Mouse (Mus musculus) fat pad, adult 2 months (tissue): Measurements from ENCODE around the gene Lasp1.

ENCODE experiments used
- DNase-seq: peaks from one replicate; pipeline ENCODE4 v3.0.0-alpha.2; 2011; ENCODE audit warnings: low read depth, low spot score; ENCODE audit errors: extremely low read depth

Lasp1 gene

DNA sequence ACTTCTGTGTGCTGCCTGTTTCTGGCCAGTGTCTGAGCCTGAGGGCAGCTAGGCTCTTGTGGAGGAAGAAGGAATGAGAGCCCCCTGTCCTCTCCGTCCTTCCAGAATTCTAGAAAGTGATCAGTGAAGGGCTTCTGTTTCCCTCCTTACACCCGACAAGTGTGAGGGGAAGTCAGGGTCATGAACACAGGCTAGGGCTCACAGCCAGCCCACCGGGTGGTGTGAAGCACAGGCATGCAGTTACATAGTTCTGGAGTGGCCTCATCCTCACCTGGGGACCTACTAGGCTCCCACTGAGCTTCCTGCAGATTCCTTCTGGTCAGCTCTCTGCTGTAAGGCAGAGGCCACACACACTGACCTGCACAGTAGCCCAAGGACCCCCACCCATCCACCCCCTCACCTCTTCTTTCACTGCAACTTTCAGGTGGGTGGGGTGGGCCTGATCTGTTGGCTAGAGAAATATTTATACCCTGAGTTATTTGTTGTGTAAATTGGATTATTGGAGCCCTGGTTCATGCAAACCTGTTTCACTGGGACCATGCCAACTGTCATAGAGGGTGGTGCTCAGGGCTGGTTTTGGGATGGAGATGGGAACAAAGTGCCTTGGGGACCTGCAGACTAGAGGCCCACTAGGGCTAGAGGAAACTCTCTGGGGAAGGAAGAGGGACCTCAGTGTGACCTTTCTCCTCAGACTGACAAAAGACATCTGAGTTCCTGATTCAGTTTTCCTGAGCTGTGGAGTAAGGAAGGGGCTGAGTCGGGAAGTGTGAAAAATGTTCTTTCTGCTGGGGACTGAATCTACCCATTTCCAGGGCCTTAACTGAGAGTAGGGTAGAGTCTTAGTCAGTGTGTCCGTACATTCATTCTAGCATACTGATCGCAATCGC, 10.7 kb downstream of the Lasp1 start:
- DNase-seq: no peak

DNA sequence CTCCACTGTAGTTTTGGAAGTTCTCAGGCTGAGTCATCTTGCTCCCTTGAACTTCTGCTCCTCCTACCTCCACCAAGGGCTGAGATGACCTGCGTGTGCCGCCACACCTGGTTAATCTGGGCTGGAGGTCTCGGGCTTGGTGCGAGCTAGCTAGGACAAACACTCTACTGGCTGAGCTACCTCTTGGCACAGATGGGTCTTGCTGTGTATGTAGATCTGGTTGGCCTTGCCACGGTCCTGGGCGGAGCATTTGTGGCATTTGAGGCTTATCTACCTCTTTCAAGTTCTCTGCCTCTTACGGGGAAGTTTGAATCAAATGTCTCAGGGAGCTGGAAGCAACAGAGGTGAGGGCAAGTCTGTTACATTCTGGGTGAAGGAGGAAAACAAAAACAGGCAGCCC, 11.6 kb downstream of the Lasp1 start:
- peak; percentile 81 for DNase-seq

DNA sequence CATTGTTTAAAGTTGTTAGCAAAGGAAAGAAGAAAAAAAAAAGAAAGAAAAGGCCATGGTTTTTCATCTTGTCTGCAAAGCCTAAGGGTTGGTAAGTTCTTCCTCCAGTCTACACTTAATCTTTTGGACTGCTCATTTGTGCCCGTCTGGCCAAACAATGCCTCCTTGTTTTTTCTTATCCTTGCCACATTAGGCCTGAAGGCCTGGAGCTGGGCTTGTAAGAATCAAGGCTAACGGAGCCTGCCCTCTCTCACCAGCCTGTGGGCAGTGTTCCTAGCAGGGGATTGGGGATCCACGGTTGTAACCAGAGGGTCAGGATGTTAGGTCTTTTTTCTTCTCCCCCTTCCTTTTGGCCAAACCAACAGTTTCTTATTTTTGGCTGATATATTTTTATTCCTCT, 12.2 kb downstream of the Lasp1 start:
- DNase-seq: peak; percentile 80

DNA sequence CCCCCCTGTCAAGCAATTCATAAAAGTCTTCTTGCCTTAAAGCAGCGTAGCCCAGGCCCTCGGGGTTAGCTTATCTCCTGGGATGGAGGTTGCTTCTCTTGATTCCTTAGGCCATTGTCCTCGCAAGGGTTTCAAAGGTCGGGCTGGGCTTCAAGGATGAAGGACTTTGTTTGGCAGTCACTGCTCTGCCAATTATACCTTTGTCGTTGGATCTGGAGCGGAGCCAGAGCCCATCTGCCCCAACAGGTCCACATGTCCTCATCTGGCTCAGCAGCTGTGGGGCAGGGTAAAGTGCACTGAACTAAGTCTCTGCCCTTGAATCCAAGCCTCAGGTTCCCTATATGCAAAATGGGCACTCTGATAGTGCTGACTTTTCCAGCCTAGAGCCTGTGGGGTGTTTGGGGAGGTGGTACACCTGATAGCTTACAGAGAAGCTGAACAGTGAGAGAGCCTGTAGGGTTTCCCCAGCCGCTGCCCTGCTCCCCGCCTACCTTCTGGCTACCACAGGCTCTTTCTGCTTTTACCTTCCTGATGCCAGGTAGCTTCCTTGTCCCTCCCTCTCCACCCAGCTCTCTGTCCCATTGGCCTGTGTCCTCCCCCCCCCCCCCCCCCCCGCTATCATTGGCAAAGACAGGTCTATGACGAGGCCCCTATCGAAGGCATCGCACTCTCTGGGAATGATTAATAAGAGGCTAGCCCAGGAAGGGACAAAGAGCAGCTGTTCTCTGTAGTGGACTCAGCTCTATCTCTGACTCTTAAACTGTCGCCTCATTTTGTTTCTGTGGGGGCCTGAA, 13.0 kb downstream of the Lasp1 start:
- no peak for DNase-seq

DNA sequence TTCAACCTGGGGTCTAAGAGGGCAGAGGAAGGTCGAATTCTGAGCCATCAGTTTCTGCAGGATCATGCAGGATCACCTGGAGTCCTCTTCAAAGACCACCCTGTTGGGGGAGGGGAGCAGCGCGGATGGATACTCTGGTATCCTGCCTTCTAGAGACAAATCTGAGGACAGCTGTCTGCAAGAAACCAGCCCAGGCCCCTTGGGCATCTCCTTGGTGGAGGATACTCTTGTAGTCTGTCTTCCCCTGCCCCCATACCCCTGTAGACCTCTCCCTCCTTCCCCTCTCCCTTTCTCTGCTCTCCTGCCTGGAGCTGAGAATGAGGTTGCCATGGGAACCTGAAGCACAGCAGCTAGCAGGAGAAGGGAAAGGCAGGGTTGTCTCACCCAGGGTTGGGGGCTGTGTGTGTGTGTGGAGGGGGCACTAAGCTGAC, 13.7 kb downstream of the Lasp1 start:
- no peak for DNase-seq

DNA sequence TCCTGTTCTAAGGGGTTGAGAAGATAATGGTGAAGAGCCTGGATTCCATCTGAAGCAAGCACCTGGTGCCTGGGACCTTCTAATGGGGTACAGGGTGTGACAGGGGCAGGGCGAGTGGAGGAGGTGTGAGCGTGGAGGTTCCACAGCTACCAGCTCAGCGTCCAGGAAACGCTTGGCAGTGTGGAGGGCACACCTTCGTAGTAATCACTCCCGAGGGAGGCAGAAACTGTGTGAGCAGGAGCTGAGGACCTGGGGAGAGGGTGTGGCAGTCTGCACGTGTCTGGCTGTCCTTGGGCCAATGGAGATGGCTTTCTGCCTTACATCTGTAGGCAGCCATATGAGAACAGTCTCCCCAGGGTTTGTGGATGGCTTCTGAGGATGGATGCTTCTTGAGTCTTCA, 14.3 kb downstream of the Lasp1 start:
- DNase-seq: no peak

DNA sequence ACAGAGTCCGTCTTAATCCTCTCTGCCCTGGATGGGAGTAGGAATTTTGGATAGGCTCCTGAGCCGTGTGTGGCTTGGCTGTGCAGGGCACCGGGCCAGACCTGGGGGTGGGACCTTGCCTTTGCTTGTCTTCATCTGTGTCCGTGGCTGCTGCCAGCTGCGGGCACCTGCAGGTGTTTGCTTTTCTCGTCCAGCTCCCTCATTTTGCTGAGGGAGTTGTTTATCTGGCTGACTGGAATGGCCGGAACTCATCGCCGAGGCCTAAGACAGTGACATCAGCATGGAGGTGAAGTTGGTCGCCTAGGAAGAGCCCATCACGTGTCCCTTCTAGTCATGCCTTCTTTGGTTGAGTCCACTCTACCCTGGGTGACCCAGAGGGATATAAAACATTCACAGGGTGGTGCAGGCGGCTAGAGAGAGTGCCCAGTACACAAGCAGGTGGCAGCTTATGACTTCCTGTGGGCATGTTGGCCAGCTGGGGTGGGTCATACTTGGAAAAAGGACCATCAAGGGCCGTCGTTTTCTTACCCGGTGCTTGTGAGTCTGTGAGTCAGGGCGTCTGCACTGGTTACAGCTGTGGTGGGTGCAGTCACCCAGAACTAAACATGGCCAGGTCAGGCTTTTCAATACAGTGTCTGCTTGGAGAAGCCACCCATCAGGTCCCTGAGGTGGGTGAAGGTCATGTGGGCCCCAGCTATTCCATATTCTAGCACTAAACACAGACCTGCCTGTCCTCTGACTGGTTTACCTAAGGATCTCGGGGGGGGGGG, 15.1 kb downstream of the Lasp1 start:
- peak; percentile 75 for DNase-seq

DNA sequence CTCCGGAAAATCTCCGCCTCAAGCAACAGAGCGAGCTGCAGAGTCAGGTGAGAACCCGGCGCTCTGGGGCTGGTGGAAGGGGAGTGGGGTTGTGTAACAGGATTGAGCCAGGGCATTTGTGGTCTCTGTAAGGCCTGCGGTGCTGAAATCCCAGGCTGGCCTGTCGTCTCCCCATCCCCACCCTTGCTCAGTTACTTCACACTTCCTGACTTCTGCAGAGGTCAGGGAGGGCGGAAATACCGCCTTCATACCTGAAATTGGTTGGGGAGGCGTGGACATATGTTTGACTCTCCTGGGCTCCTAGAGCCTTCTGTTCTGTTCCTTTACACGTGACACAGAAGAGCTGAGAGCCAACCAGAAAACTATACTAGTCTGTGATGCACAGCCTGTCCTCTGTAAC, 16.9 kb downstream of the Lasp1 start:
- no peak for DNase-seq

DNA sequence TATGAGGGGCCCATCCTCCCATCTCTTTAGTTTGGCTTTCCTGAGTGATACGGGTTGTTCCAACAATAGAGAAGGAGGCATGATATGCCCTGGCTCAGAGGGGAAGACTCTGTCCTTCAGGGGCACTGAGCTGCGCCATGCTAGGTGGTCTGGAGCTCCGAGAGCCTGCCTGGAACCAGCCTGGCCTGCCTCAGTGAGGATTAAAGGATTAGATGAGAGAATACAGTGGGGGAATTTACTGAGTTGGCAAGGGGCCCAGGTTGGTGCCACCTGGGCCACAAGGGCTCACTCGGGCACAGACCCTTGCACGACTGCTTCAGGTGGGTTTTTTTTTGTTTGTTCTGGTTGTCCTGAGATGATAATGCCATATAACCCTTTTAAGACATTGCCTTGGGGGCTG, 17.4 kb downstream of the Lasp1 start:
- DNase-seq: no peak

DNA sequence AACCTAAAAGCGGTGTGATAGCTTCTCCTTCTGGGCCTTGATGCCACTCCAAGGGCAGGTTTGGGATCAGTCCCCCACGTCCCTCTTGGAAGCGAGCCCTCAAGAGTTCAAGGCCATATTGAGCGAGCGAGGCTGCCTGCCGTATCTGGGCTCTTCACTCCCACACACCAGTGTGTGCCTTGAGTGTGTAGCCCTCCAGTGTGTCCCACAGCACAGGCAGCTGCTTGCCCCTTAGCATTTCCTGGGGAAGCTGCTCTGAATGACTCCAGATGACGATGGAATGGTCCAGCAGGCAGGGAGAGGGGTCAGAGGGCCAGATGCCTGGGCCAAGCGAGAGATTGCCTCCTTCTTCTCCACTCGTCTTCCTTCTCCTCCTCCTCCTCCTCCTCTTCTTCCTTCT, 18.1 kb downstream of the Lasp1 start:
- DNase-seq: no peak

DNA sequence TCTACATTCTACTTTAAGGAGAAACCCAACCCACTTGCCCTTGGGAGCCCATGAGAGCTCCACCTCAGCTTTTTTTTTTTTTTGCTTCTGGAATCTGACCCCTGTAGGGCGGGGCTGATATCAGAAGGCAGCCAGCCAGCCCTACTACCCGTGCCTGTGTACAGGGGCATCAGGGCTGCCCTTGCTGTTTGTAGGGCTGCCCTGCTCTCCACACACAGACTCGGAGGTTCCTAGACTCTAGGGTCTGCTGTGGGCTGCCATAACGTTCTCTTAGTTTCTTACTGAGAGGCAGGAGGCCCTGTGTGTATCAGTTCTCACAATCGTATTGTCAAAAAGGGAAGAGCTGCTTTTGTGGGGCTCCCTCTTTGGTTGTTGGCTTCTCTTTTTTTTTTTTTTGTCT, 18.6 kb downstream of the Lasp1 start:
- DNase-seq: no peak

DNA sequence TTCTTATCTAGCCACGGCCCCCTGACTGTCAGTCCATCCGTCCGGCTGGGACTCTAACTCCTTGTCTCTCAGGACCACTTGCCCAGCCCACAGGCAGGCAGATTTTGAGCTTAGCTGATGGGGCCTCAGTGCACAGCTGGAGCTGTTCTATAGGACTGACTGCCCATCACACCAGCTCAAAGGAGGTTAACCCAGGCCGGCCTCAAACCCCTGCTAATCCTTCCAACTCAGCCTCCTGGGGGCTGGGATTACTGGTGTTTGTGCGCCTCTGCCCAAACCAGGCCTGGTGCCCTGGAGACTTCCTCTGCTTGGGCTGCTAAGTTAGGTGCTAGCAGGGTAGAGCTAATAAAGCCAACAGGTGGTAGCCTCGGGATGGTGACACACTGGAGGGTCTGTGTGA, 19.2 kb downstream of the Lasp1 start:
- no peak for DNase-seq

DNA sequence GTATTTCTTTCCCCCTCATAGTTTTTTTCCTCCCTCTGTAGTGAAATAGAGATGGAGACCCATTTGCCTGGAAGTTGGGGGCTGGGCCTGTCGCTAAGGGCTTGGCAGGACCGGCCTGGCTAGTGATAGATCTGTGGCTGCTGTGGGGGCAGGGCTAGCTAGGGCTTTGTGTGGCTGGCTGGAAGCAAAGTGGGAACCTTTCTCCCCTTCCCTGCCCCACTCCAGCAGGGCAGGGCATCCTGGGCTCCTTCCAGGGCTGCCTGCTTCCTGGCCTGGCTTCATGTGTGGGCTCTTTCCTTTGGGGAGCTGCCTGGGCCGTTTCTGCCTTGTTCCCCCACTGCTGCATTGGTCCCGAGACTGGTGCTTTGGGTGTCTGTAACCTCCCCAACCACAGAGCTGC, 19.8 kb downstream of the Lasp1 start:
- DNase-seq: no peak

DNA sequence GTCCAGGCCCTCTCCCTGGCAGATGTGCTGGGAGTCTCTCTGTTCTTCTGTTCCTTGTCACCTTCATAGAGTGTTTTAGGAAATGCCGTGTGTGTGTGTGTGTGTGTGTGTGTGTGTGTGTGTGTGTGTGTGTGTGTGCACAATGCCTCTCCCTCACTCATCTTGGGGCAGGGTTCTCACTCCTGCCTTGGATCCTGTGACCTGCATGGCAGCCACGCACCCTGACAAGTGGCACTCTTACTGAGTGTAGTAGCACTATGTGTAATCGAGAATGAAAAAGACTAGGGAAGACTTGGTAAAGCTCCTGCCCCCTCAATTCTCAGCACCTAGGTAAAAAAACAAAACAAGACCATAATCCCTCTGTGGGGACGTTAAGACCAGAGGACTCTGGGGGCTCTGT, 20.3 kb downstream of the Lasp1 start:
- no peak for DNase-seq

DNA sequence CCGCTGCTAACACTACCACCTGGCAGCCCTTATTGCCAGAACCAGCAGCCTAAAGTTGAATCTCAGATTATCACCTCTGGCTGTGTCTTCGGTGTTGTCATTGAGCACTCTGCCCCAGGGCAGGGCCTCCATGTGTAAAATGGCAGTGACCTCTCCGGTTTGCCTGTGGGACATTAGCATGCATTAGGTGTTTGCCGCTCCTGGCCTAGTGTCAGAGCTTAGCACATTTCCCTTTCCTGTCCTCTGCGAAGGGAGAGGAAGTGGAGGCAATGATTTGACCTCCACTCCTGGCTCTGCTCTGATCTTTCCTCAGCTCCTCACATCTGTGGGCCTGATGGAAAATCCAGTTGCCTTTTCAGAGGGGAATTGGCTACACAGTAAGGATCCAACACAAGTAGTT, 21.1 kb downstream of the Lasp1 start:
- DNase-seq: no peak

DNA sequence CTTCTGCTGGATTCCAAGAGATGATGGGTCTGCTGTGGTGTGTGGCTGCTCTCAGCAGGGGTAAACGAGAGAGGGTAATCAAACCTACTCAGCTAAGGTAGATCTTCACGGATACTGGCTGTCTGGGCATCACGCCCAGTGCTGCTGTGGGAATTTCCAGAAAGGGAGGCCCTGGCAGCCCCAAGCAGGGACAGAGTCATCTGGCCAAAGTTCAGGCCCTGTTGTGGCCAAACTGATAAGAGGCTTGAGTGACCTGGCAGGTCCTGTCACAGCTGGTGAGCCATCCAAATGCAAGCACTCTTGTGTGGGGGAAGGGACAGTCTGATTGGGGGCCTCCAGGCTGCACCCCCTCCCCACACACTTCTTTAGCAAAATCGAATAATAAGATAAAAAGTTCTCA, 22.0 kb downstream of the Lasp1 start:
- DNase-seq: no peak

DNA sequence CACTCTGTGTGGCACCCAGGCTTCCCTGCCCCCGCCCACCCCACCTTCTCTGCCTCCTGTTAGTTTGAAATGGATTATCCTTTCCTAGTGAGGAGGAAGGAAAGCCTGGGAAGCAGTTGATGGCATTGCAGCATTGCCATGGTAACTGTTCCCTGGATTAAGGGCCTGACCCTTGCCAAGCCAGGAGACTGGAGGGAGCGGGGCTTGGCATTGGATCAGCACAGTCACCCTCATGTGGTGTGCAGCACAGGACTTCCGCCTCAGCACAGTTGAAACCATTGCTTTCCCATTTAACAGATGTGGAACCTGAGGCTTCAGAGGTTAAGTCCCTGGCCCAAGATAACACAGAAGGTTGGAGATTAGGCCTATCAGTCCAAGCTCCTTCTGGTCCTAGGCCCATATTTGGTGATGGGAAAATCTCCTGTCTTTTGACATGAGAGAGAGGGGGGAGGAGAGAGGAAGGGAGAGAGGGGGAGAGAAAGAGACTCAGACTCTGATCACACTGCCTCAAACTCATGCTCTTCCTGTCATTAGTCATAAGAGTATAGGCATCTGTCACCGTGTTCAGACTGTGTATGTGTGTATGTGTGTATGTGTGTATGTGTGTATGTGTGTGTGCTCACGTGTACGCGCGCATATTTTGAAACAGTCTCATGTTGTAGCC, 22.7 kb downstream of the Lasp1 start:
- no peak for DNase-seq

DNA sequence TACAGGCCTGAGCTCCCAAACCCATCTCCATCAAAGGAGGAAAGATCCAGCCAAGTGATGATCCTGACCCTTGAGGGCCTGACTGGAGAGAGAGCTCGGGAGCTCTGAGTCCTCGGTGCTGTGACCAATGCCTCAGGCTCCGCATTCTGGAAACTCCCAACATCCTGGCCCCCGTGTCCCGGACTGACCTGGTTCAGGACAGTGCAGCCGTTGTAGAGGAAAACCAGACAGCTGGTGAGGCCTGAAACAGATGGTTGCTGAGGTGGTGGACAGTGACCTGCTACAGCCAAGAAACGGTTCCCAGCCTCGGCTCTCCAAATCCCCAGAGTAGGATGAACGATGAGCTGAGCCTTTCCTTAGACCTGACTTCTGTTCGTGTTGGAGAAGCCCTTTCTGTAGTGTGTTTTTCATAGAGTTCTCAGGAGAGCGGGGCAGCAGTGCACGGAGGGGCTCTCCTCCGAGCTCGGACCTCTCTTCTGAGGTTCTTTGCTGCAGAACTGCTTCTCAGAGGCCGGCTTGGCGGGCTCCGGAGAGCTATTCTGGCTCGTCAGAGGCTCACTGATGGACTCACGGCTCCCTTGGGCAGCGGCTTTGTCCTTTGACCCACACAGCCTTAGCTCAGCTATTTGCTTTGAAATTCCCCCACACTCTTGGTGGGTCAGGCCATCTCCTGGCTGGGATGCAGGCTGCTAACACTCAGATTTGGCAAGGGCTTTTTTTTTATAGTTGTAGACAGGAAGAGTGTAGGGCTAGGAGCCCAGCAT, 24.2 kb downstream of the Lasp1 start:
- no peak for DNase-seq

DNA sequence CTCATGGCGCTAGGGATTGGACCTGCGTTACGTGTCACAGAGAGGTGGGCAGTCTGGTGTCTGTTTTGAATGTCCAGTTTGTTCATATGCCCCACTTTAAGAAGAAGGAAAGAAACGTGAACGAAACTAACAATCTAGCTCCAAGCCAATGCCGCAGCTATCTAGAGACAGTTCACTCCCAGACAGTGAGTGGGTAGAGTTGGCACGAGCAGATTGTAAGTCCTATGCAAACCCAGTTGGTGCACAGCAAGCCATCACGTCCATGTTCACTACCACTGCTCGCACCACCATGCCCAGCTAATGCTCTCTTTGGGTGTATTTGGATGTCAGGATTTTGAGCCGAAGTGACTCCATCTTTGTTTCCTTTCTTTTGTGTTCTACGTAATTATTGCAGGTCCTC, 25.4 kb downstream of the Lasp1 start:
- DNase-seq: no peak

DNA sequence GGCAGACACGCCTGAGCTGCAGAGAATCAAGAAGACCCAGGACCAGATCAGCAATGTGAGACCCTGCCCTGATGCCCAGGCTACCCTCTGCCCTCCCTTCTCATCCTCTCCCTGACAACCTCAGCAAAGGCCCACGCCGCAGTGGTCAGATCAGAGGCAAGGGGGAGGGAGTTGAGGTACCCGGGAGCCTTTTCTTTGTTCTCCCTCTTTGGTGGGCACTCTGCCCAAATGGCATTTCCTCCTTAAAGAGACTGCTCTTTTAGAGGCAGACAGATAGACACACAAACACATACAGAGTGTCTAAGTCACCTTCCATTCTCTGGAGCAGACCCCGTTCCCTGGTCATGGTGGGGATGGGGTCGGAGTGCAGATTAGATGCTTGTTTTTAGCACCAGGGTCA, 26.1 kb downstream of the Lasp1 start:
- DNase-seq: no peak
